Mouse (Mus musculus) kidney, adult 10 weeks (tissue): ENCODE measurements around the gene Tmem210. TPM values are rescaled to one million over a fixed set of nuclear protein-coding genes. Genes with fewer than 3 reads are reported as not detected.

Experiments
- polyA plus RNA-seq: library from polyadenylated mRNA; stranded (reverse); fragments of 350-450 nt; fragmentation: Illumina TruSeq; extraction: RNeasy Lipid Tissue Mini Kit (QIAGEN cat#74804); gene quantifications from one replicate; pipeline ENCODE4 v1.2.3, GENCODE M21; 2014; ENCODE audit warnings: low read depth, low replicate concordance

Tmem210 gene
- not detected for polyA plus RNA-seq

GRCm38 (mm10) chr2:25287927-25288649 lies at the start of gene Tmem210:
TSS of gene Tmem210 (plus strand) at chr2:25288145.

GRCm38 (mm10) chr2:25242101-25242506 lies 45.8 kb upstream of the Tmem210 start, which contains the start of the genes Rnf208 and Cysrt1:
TSS of gene Rnf208 (plus strand) at chr2:25242255.
TSS of gene Cysrt1 (minus strand) at chr2:25242452.

GRCm38 (mm10) chr2:25246183-25247072 lies 41.5 kb upstream of the Tmem210 start, which contains the start of gene AL732309.1:
TSS of gene AL732309.1 (minus strand) at chr2:25246863.

GRCm38 (mm10) chr2:25255284-25255779 lies 32.6 kb upstream of the Tmem210 start, which contains the start of gene Tmem203:
TSS of gene Tmem203 (plus strand) at chr2:25255439.

GRCm38 (mm10) chr2:25262291-25262767 lies 25.6 kb upstream of the Tmem210 start, which contains the start of gene Tprn:
TSS of gene Tprn (plus strand) at chr2:25262618.

GRCm38 (mm10) chr2:25271827-25272511 lies 16.0 kb upstream of the Tmem210 start, which contains the start of the genes Ssna1 and Anapc2:
TSS of gene Ssna1 (minus strand) at chr2:25272438.
TSS of gene Anapc2 (plus strand) at chr2:25272478.

GRCm38 (mm10) chr2:25289651-25290050 lies 1.7 kb downstream of the Tmem210 start, which contains the start of gene Lrrc26:
TSS of gene Lrrc26 (plus strand) at chr2:25289915.

GRCm38 (mm10) chr2:25318971-25319773 lies 31.2 kb downstream of the Tmem210 start, which contains the start of gene Grin1:
TSS of gene Grin1 (minus strand) at chr2:25319187.

GRCm38 (mm10) chr2:25332286-25333160 lies 44.6 kb downstream of the Tmem210 start, which contains the start of gene Man1b1:
TSS of gene Man1b1 (plus strand) at chr2:25332338.

Other genes with a start within 250 kb of the Tmem210 start
- gene Nsmf, start 233.8 kb upstream of the Tmem210 start, polyA plus RNA-seq: 4.0 TPM
- gene Entpd8, start 207.8 kb upstream of the Tmem210 start, polyA plus RNA-seq: 4.9 TPM
- gene Noxa1, start 193.0 kb upstream of the Tmem210 start, polyA plus RNA-seq: not detected
- 3.8 TPM for gene Nrarp, start 107.4 kb upstream of the Tmem210 start, polyA plus RNA-seq
- 1.4 TPM for gene Tor4a, start 91.3 kb upstream of the Tmem210 start, polyA plus RNA-seq
- gene Nelfb, start 76.7 kb upstream of the Tmem210 start, polyA plus RNA-seq: 5.2 TPM
- not detected for gene Stpg3, start 73.5 kb upstream of the Tmem210 start, polyA plus RNA-seq
- not detected for gene Fam166a, start 69.4 kb upstream of the Tmem210 start, polyA plus RNA-seq
- gene Tubb4b, start 63.4 kb upstream of the Tmem210 start, polyA plus RNA-seq: 24.5 TPM
- gene Slc34a3, start 53.8 kb upstream of the Tmem210 start, polyA plus RNA-seq: 5.6 TPM
- not detected for gene Rnf224, start 51.4 kb upstream of the Tmem210 start, polyA plus RNA-seq
- not detected for gene Rnf208, start 45.9 kb upstream of the Tmem210 start, polyA plus RNA-seq
- gene Cysrt1, start 45.7 kb upstream of the Tmem210 start, polyA plus RNA-seq: not detected
- gene AL732309.1, start 41.3 kb upstream of the Tmem210 start, polyA plus RNA-seq: 1.5 TPM
- 0.61 TPM for gene Tmem203, start 32.7 kb upstream of the Tmem210 start, polyA plus RNA-seq
- 3.2 TPM for gene Tprn, start 25.5 kb upstream of the Tmem210 start, polyA plus RNA-seq
- 1.2 TPM for gene Ssna1, start 15.7 kb upstream of the Tmem210 start, polyA plus RNA-seq
- 4.5 TPM for gene Anapc2, start 15.7 kb upstream of the Tmem210 start, polyA plus RNA-seq
- gene Lrrc26, start 1.8 kb downstream of the Tmem210 start, polyA plus RNA-seq: not detected
- not detected for gene Grin1, start 31.0 kb downstream of the Tmem210 start, polyA plus RNA-seq
- 15.0 TPM for gene Man1b1, start 44.2 kb downstream of the Tmem210 start, polyA plus RNA-seq
- 34.5 TPM for gene Dpp7, start 68.2 kb downstream of the Tmem210 start, polyA plus RNA-seq
- 3.9 TPM for gene Uap1l1, start 77.5 kb downstream of the Tmem210 start, polyA plus RNA-seq
- not detected for gene Sapcd2, start 84.2 kb downstream of the Tmem210 start, polyA plus RNA-seq
- gene Entpd2, start 107.7 kb downstream of the Tmem210 start, polyA plus RNA-seq: 0.36 TPM
- 4.3 TPM for gene Npdc1, start 111.2 kb downstream of the Tmem210 start, polyA plus RNA-seq
- gene Fut7, start 135.1 kb downstream of the Tmem210 start, polyA plus RNA-seq: not detected
- gene Abca2, start 140.6 kb downstream of the Tmem210 start, polyA plus RNA-seq: 0.77 TPM
- gene Clic3, start 168.7 kb downstream of the Tmem210 start, polyA plus RNA-seq: not detected
- 2.2 TPM for gene Paxx, start 172.9 kb downstream of the Tmem210 start, polyA plus RNA-seq
- gene Ptgds, start 181.9 kb downstream of the Tmem210 start, polyA plus RNA-seq: not detected
- not detected for gene Lcn12, start 205.8 kb downstream of the Tmem210 start, polyA plus RNA-seq
- gene Fbxw5, start 212.6 kb downstream of the Tmem210 start, polyA plus RNA-seq: 0.40 TPM
- 1.7 TPM for gene C8g, start 213.6 kb downstream of the Tmem210 start, polyA plus RNA-seq